Mouse (Mus musculus): ENCODE results near the gene Tut4. TPM values are rescaled to one million over a fixed set of nuclear protein-coding genes. Genes with fewer than 3 reads are reported as not detected.
A peak's percentile ranks its signal among the peaks of the same experiment; 100 is the strongest.

Gene Tut4
- 10 to 100 TPM; 22.8 to 56.4 (median 31.0) TPM for total RNA-seq (2022)

GRCm38 (mm10) chr4:108459231-108460155, at the start of gene Tut4:
TSS of gene Tut4 (plus strand) at chr4:108459426.
- DNase-seq: peak; percentile 72

DNA sequence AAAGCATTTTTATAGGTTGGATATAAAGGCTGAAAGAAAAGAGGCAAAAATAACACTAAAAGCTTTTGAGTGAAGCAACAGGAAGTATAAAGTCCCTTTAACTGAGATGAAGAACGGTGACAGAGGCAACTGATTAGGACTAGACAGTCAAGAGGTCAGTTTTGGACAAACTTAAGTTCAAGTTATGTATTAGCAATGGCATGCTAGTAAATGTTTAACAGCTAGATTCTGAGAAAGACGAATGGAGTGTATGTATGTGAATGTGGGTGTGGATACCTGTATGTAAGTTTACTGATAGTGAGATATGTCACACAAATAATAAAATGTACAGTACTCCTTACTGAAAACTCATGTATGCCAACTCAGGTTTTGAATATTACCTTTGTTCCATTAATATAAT, 34.6 kb upstream of the Tut4 start:
- no peak for DNase-seq

- DNase-seq: no peak
Observed at GRCm38 (mm10) chr4:108427719-108428340, 31.4 kb upstream of the Tut4 start.

- DNase-seq: no peak
Observed at GRCm38 (mm10) chr4:108428341-108428721, 30.9 kb upstream of the Tut4 start.

- DNase-seq: no peak
Observed at GRCm38 (mm10) chr4:108430656-108431560, 28.3 kb upstream of the Tut4 start.

GRCm38 (mm10) chr4:108431561-108431936, 27.7 kb upstream of the Tut4 start:
- no peak for DNase-seq

DNA sequence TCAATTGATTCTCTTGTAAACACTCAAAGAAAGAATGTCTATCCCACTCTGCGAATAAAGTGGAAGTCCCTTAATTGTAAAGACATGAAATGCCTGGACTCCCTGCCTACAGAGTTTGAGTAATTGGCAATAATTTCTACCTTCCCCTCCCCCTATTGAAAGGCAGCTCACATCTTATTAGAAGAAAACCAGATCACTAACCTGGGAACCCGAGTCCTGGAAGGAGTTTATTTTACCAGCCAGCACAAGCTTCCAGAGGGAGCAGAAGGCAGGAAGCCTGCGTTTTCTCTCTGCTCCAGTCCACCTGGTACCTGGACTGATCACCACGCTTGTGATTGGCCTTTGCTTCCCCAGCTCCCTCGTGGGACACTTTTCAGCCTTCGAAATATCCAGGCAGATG, 25.9 kb upstream of the Tut4 start:
- DNase-seq: no peak

- DNase-seq: no peak
Observed at GRCm38 (mm10) chr4:108434221-108434620, 25.0 kb upstream of the Tut4 start.

DNA sequence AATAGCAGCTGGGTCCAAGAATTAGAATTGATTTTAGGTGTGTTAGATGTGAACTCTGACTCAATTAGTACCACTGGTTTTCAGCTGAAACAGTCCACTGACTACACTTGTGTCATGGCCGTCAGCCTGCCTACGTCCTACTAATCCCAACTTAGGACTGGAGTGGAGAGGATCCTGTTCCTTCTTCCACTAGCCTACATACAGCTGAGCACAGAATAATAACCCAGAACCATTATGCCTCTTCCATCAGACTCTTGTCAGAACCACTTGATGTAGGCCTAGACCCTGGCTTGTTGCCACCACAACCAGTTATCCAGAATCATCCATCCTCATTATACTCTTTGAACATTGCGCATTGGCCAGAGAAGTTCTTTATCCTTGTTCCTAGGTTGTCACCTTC, 24.4 kb upstream of the Tut4 start:
- no peak for DNase-seq

GRCm38 (mm10) chr4:108435646-108436045, 23.6 kb upstream of the Tut4 start:
- no peak for DNase-seq

DNA sequence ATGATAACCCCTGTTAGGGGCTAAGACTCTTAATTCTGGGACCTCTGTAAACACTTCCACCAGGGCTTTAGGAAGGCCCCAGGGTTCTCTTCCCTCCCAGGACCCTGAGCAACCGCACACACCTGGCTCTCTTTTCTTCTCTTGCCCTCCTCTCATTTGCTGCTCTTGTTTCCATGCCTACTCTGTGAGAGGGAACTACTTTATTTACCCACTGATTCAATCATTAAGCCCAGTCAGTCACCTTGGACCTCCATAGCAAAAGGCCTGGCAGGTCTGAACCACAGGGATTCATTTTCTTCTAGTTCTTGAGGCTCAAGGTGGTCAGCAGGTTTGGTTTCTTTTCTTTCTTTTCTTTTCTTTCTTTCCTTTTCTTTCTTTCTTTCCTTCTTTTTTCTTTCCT, 23.0 kb upstream of the Tut4 start:
- no peak for DNase-seq

DNA sequence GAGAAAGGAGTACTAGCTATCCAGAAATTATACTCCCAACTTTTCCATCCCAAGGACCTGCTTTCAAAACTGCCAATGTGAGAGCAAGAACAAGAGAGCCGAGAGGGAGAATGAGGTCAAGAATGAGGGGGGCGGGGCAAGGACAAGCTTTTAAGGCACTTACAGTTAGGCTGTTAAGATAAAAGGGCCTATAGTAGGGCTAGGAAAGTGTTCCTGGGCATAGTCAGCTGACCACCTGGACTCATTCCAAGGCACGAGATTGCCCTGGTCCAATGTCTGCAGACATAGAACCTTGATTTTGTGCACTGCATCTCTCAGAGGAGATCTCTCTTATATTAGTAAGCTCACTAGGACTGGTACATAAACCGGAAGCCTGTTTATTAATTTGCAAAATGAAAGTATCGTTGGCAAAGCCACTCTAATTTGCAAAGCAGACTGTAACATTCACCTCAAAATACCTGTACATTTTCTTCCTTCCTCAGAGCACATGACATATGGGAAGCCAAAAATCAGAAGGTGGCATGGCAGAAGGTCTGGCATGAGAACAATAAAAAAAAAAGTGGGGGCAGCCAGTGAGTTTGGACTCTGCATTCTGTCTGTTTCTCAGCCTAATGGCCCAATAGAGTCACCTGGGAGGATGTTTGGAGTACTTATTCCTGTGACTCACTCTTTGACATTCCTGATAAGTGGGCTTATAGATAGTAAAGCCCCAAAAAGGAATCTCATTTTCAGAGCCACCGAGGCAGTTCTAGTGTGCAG, 21.0 kb upstream of the Tut4 start:
- DNase-seq: no peak

GRCm38 (mm10) chr4:108448091-108448490, 11.1 kb upstream of the Tut4 start:
- no peak for DNase-seq

DNA sequence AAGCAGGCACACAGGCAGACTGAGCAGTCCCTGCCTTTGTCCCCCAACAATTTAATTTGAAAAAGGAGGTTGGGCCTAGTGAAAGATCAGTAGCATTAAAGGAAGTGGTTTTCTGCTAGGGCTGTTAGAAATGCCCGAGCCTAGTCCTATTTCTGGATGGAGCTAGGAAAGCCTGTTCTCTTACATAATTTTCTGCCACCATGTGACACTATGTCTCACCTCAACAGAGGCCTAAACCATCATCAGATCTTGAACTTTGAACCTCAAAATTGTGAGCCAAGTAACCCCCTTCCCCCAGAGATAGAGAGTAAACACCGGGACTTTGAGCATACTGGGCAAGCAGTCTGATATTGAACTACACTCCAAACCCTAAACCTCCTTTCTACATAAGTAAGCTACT, 3.2 kb upstream of the Tut4 start:
- no peak for DNase-seq

- no peak for DNase-seq
Observed at GRCm38 (mm10) chr4:108458201-108458741, 955 bp upstream of the Tut4 start.

GRCm38 (mm10) chr4:108460156-108460923, 1.1 kb downstream of the Tut4 start:
- peak; percentile 47 for DNase-seq

DNA sequence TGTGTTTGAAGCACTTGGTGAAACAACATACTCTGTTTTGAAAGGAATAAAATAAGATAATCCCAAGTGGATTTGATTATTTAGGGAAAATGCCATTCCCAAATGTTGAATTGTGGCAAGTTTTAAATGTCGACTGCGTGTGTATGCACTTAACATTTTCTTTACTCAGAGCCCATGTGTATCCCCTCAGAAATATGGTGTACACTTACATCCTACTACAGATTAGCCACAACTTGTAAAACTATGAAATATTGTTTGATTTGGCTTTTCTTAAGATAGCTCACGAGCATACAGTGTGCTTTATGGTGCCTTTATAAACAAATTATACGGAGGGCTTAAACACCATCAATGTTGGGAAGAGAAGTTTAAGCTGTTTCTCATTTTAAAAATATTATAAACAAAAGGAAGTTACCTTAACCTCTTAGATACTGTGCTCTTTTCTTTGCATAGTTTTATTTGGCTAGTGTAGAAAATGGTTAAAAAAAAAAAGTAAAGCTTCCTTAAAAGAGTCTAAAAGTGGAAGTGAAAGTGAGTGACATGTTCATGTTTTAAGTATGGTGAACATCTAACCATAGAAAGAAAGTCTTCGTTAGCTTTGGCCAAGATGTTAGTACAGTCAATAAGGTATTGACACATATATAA, 2.2 kb downstream of the Tut4 start:
- no peak for DNase-seq

DNA sequence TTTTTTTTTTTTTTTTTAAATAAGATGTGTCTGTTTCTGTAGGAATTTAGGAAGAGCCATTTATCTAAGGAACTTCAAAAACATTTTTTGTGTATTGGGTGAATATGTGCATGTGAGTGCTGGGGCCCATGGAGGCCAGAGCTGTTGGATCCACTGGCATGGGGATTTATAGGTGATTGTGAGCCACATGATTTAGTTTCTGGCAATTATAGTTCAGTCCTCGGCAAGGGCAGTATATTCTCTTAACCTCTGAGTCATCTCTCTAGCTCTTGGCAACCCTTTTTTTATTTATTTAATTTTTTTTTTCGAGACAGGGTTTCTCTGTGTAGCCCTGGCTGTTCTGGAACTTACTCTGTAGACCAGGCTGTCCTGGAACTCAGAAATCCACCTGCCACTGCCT, 14.4 kb downstream of the Tut4 start:
- DNase-seq: no peak

GRCm38 (mm10) chr4:108482776-108483175, 23.6 kb downstream of the Tut4 start:
- DNase-seq: no peak

DNA sequence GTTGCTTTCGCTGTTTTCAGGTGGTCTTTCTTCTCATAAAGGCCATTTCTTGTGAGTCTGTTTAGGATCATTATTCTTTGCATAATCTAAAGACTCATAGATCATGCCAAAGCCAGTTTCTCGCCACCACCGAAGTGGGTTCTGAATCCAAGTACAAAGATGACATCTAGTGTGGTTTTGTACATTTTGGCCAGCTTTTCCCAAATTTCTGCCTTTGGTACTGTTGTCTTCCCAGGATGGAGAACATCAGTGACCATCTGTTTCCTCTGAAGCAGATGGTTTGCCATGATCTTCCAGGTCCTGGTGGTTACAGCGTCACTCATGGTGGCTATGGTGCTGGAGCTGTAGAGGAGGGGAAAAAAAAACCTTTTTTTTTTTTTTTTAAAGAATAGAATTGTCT, 25.0 kb downstream of the Tut4 start:
- DNase-seq: no peak

DNA sequence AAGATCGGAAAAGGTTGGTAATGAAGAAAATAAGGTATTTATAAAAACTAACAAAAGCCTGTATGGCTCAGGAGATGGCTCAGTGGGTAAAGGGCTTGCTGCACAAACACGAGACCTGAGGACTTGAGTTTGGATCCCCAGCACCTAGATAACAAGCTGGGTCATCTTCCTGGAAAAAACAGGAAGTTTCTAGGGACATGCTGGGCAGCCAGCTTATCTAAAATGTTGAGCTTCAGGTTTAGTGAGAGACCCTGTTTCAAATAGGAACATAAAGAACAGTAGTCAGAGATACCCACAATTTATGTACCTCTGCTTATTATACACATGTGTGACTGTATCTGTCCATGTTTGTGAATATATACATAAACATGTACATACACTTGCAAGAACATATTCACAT, 43.8 kb downstream of the Tut4 start:
- DNase-seq: no peak
